Comparison of ENCODE assay signal across 16 mouse cellular contexts in genomic region chr4:131832759-131833407, GRCm38 (mm10). TPM values are rescaled to one million over a fixed set of nuclear protein-coding genes. Genes with fewer than 3 reads are reported as not detected.
DNase-seq lines count a peak whose midpoint lies in the region; ATAC-seq and TF ChIP-seq lines count a peak whose summit lies in the region.
"Had no signal": no experiment of that assay in that cellular context is flagged by ENCODE, and none has a peak within 500 bp of the region (broad histone marks: within the 10 kb centered on the region; RNA-seq: fewer than 3 reads in every experiment).

No protein-coding gene starts in this region.

- peak; percentile 37 for DNase-seq in G1E (ENCODE audit: low spot score)
- no peak for DNase-seq in MEL (ENCODE audit: low read depth, low spot score)
- no peak for DNase-seq in testis, postnatal 10 days (ENCODE audit: low spot score)
- no peak for DNase-seq in cerebellum, postnatal 25 days
- DNase-seq in midbrain, embryonic 10.5 days (ENCODE audit: low spot score) = no peak
- DNase-seq: adrenal gland, postnatal 10 days; cerebellum, adult 11 months; cerebellum, adult 8-10 months; cerebellum, postnatal 14 days; heart, postnatal 36 days had no signal

- H3K4me1 ChIP-seq in G1E (ENCODE audit: insufficient read depth, low read depth, low read length) (peaks cover 95% of the 10 kb centered on the region), MEL (ENCODE audit: control insufficient read depth in 1 of 2, insufficient read depth in 2 of 2, low read length in 2 of 2) (peaks cover 0 to 5% of the 10 kb centered on the region in 2 experiments; a peak in 2 of 4 replicates)
- H3K4me1 ChIP-seq in liver, embryonic 12.5 days = peaks cover 97% of the 10 kb centered on the region
- H3K4me1 ChIP-seq in liver, embryonic 16.5 days (ENCODE audit: control insufficient read depth, low read depth, low read length) = peaks cover 67% of the 10 kb centered on the region
- peaks cover 72% of the 10 kb centered on the region for H3K4me1 ChIP-seq in midbrain, embryonic 10.5 days

- peaks cover 33% of the 10 kb centered on the region for H3K36me3 ChIP-seq in G1E (replicated peaks)
- H3K36me3 ChIP-seq in MEL (ENCODE audit: control insufficient read depth in 1 of 2, insufficient read depth in 2 of 2, low read length in 2 of 2) = no peaks in the 10 kb centered on the region
- no peaks in the 10 kb centered on the region for H3K36me3 ChIP-seq in liver, embryonic 12.5 days
- H3K36me3 ChIP-seq in liver, embryonic 16.5 days (ENCODE audit: control insufficient read depth, insufficient read depth) = no peaks in the 10 kb centered on the region
- no peaks in the 10 kb centered on the region for H3K36me3 ChIP-seq in midbrain, embryonic 10.5 days
- H3K36me3 ChIP-seq: embryonic facial prominence, embryonic 12.5 days; forebrain, embryonic 15.5 days; heart, embryonic 12.5 days had no signal

- H3K4me3 ChIP-seq in G1E (ENCODE audit: low read depth, low read length) (peak overlapping the region; percentile 59; the same call in 1 of the 2 replicates), MEL (ENCODE audit: control insufficient read depth in 1 of 2, insufficient read depth in 1 of 2, low read depth in 2 of 2, low read length in 2 of 2) (no peak overlapping the region)
- no peak overlapping the region for H3K4me3 ChIP-seq in liver, embryonic 12.5 days
- H3K4me3 ChIP-seq in liver, embryonic 16.5 days (ENCODE audit: low read depth, low read length) = no peak overlapping the region
- no peak overlapping the region for H3K4me3 ChIP-seq in midbrain, embryonic 10.5 days
- H3K4me3 ChIP-seq: embryonic facial prominence, embryonic 12.5 days; forebrain, embryonic 15.5 days; heart, embryonic 12.5 days had no signal

- H3K27ac ChIP-seq in MEL (ENCODE audit: control insufficient read depth, low read depth, low read length) = no peak overlapping the region
- H3K27ac ChIP-seq in liver, embryonic 12.5 days = peak overlapping the region; percentile 52
- H3K27ac ChIP-seq in liver, embryonic 16.5 days (ENCODE audit: low read length) = peak overlapping the region; percentile 42; the same call in 1 of the 2 replicates
- H3K27ac ChIP-seq in midbrain, embryonic 10.5 days (replicated peaks) = no peak overlapping the region
- H3K27ac ChIP-seq: forebrain, embryonic 15.5 days; hindbrain, postnatal 0 days had no signal

- H3K4me2 ChIP-seq in liver, embryonic 12.5 days = peak overlapping the region; percentile 43
- H3K4me2 ChIP-seq in liver, embryonic 16.5 days (ENCODE audit: low read depth, low read length) = 0 out of 2 replicates have a peak overlapping the region, but pooled peaks have one; percentile 10
- H3K4me2 ChIP-seq: embryonic facial prominence, embryonic 12.5 days; forebrain, embryonic 15.5 days; heart, embryonic 12.5 days had no signal

- no peak for TF ChIP-seq POLR2A in MEL (IDR thresholded peaks at IDR 0.05; ENCODE audit: control insufficient read depth in 1 of 2, insufficient read depth in 1 of 2, low read depth in 1 of 2, low read length in 2 of 2, poor library complexity in 1 of 2)

- 32% methylated on average over 3 of the region's 3 CpGs for WGBS in liver, embryonic 12.5 days (ENCODE audit: insufficient replicate concordance)
- 28% methylated on average over 3 of the region's 3 CpGs for WGBS in liver, embryonic 16.5 days (ENCODE audit: insufficient replicate concordance)
- 82% methylated on average over 3 of the region's 3 CpGs for WGBS in midbrain, embryonic 10.5 days

- H3K79me2 ChIP-seq in MEL (ENCODE audit: control insufficient read depth, insufficient read depth, low read length, poor library complexity) = no peaks in the 10 kb centered on the region; the same call in 1 of the 2 replicates

- TF ChIP-seq EP300 in MEL (IDR thresholded peaks at IDR 0.05; ENCODE audit: low read depth in 1 of 2, low read length in 2 of 2) = no peak

- H3K27me3 ChIP-seq in G1E (ENCODE audit: insufficient read depth, low read length) (no peaks in the 10 kb centered on the region), MEL (ENCODE audit: control insufficient read depth in 1 of 2, insufficient read depth in 2 of 2, low read length in 2 of 2) (0 out of 4 replicates have a peak, but pooled peaks cover 0 to 1% of the 10 kb centered on the region in 2 experiments)
- H3K27me3 ChIP-seq in liver, embryonic 12.5 days (replicated peaks) = peaks cover 51% of the 10 kb centered on the region
- peaks cover 35% of the 10 kb centered on the region for H3K27me3 ChIP-seq in liver, embryonic 16.5 days (ENCODE audit: control insufficient read depth, insufficient read depth, low read depth, low read length)
- H3K27me3 ChIP-seq in midbrain, embryonic 10.5 days (ENCODE audit: low read depth, poor library complexity, severe bottlenecking) = peaks cover 60% of the 10 kb centered on the region
- H3K27me3 ChIP-seq: forebrain, embryonic 15.5 days had no signal

- H3K9me3 ChIP-seq in G1E (replicated peaks) (no peaks in the 10 kb centered on the region), MEL (replicated peaks; ENCODE audit: insufficient read depth, low read length) (no peaks in the 10 kb centered on the region)
- no peaks in the 10 kb centered on the region for H3K9me3 ChIP-seq in liver, embryonic 12.5 days (replicated peaks)
- no peaks in the 10 kb centered on the region for H3K9me3 ChIP-seq in liver, embryonic 16.5 days (replicated peaks; ENCODE audit: control insufficient read depth, low read length)
- H3K9me3 ChIP-seq in midbrain, embryonic 10.5 days (replicated peaks) = no peaks in the 10 kb centered on the region
- H3K9me3 ChIP-seq: embryonic facial prominence, embryonic 12.5 days; forebrain, embryonic 15.5 days; heart, embryonic 12.5 days had no signal

- no peak overlapping the region for H3K9ac ChIP-seq in MEL (ENCODE audit: control insufficient read depth, low read depth, low read length, poor library complexity, severe bottlenecking)
- no peak overlapping the region for H3K9ac ChIP-seq in liver, embryonic 12.5 days
- H3K9ac ChIP-seq in liver, embryonic 16.5 days (ENCODE audit: low read depth, low read length) = no peak overlapping the region; the same call in 1 of the 2 replicates
- H3K9ac ChIP-seq: embryonic facial prominence, embryonic 12.5 days; forebrain, embryonic 15.5 days; heart, embryonic 12.5 days had no signal

- peak; percentile 23; the same call in 1 of the 2 replicates for ATAC-seq in G1E (ENCODE audit: extremely low read depth, insufficient number of reproducible peaks, low FRiP score, poor library complexity, severe bottlenecking)
- peak; percentile 38; the same call in 1 of the 2 replicates for ATAC-seq in liver, embryonic 12.5 days
- ATAC-seq in liver, embryonic 16.5 days (ENCODE audit: low read depth) = peak; percentile 27; the same call in 1 of the 2 replicates
- ATAC-seq: forebrain, embryonic 15.5 days; hindbrain, postnatal 0 days had no signal

- TF ChIP-seq CTCF in G1E (IDR thresholded peaks at IDR 0.05; ENCODE audit: low read depth, low read length) (no peak), MEL (IDR thresholded peaks at IDR 0.05 in 2 of 3, conservative IDR thresholded peaks at IDR 0.05 in 1 of 3; ENCODE audit: control insufficient read depth in 1 of 3, insufficient read depth in 1 of 3, low read depth in 2 of 3, low read length in 3 of 3, poor library complexity in 1 of 3, severe bottlenecking in 1 of 3) (no peak)

- no peak for TF ChIP-seq RAD21 in MEL (IDR thresholded peaks at IDR 0.05; ENCODE audit: low read depth, low read length)

TF ChIP-seq in MEL, 35 proteins besides CTCF, POLR2A, EP300 and RAD21:
- TF ChIP-seq TCF12 (IDR thresholded peaks at IDR 0.05; ENCODE audit: low read depth, low read length) (no peak), TAL1 (IDR thresholded peaks at IDR 0.05; ENCODE audit: low read length) (peak; percentile 35), ELF1 (IDR thresholded peaks at IDR 0.05; ENCODE audit: low read depth, low read length) (no peak), MXI1 (IDR thresholded peaks at IDR 0.05; ENCODE audit: low read depth, low read length) (no peak)

RNA-seq across cellular contexts. Expression of gene Ptpru, which starts 5.2 kb away (rescaled TPM):
- total RNA-seq in G1E (2014; fragmentation: Nextera tagmentation) (41.8 and 44.4 TPM in 2 replicates), G1E (2017) (5.5 and 7.3 TPM in 2 replicates), MEL (2012; rRNA removed) (3.1 and 3.4 TPM in 2 replicates)
- polyA plus RNA-seq in G1E (2012) (53.1 and 54.0 TPM in 2 replicates), MEL (2012; ENCODE audit: insufficient read depth in 1 of 2, insufficient read length in 2 of 2, low read depth in 1 of 2, low replicate concordance in 2 of 2, missing spikeins in 1 of 2) (1 to 10 TPM in 1 of 2 experiments, not detected in 1; 6.8 TPM)
- polyA plus RNA-seq in liver, embryonic 12.5 days (2016; fragmentation: Nextera tagmentation; extraction: Ambion mirVana) = 2.7 and 2.8 TPM in 2 replicates
- 3.4 and 5.0 TPM in 2 replicates for polyA plus RNA-seq in liver, embryonic 16.5 days (2015; fragmentation: Nextera tagmentation; extraction: Ambion mirVana)
- 12.4 and 16.8 TPM in 2 replicates for polyA plus RNA-seq in midbrain, embryonic 10.5 days (2016; fragmentation: Nextera tagmentation; extraction: Ambion mirVana)

RNA-seq across cellular contexts. Expression of gene Mecr, which starts 10.4 kb away (rescaled TPM):
- total RNA-seq in G1E (2014; fragmentation: Nextera tagmentation) (29.3 and 50.6 TPM in 2 replicates), G1E (2017) (38.0 and 40.0 TPM in 2 replicates), MEL (2012; rRNA removed) (71.5 and 92.1 TPM in 2 replicates)
- polyA plus RNA-seq in G1E (2012) (31.3 and 32.3 TPM in 2 replicates), MEL (2012; ENCODE audit: insufficient read depth in 1 of 2, insufficient read length in 2 of 2, low read depth in 1 of 2, low replicate concordance in 2 of 2, missing spikeins in 1 of 2) (100 to 1,000 TPM in 1 of 2 experiments, not detected in 1; 137 TPM)
- 44.4 and 49.4 TPM in 2 replicates for polyA plus RNA-seq in liver, embryonic 12.5 days (2016; fragmentation: Nextera tagmentation; extraction: Ambion mirVana)
- polyA plus RNA-seq in liver, embryonic 16.5 days (2015; fragmentation: Nextera tagmentation; extraction: Ambion mirVana) = 32.8 and 33.0 TPM in 2 replicates
- 51.7 and 58.0 TPM in 2 replicates for polyA plus RNA-seq in midbrain, embryonic 10.5 days (2016; fragmentation: Nextera tagmentation; extraction: Ambion mirVana)

RNA-seq across cellular contexts. Expression of gene Srsf4, which starts 40.5 kb away (rescaled TPM):
- total RNA-seq in G1E (2014; fragmentation: Nextera tagmentation) = 44.8 and 53.1 TPM in 2 replicates
- total RNA-seq in G1E (2017) = 33.9 and 60.3 TPM in 2 replicates
- 153 and 156 TPM in 2 replicates for polyA plus RNA-seq in G1E (2012)
- 53.7 and 60.2 TPM in 2 replicates for total RNA-seq in MEL (2012; rRNA removed)
- 100 to 1,000 TPM in 1 of 2 experiments, not detected in 1; 163 TPM for polyA plus RNA-seq in MEL (2012; ENCODE audit: insufficient read depth in 1 of 2, insufficient read length in 2 of 2, low read depth in 1 of 2, low replicate concordance in 2 of 2, missing spikeins in 1 of 2)
- polyA plus RNA-seq in liver, embryonic 12.5 days (2016; fragmentation: Nextera tagmentation; extraction: Ambion mirVana) = 94.9 and 97.5 TPM in 2 replicates
- polyA plus RNA-seq in liver, embryonic 16.5 days (2015; fragmentation: Nextera tagmentation; extraction: Ambion mirVana) = 51.2 and 51.9 TPM in 2 replicates
- 147 and 157 TPM in 2 replicates for polyA plus RNA-seq in midbrain, embryonic 10.5 days (2016; fragmentation: Nextera tagmentation; extraction: Ambion mirVana)

Comparison
In these comparisons a context has a peak if more than half of its experiments do, and no peak if none do; other contexts are left out.
1. H3K27ac ChIP-seq: peak in liver, embryonic 12.5 days (single experiment) and liver, embryonic 16.5 days (single experiment); none in MEL (single experiment) and midbrain, embryonic 10.5 days (single experiment).
2. Peak in every context shown above with its lines, with median percentiles within 50 percentile points of each other: ATAC-seq.